Mouse (Mus musculus) adrenal gland, adult 8-10 months (tissue): ENCODE measurements around the gene Lbh. TPM values are rescaled to one million over a fixed set of nuclear protein-coding genes. Genes with fewer than 3 reads are reported as not detected.

Experiments
- DNase-seq: peaks from one replicate; pipeline ENCODE4 v3.0.0; 2022
- total RNA-seq, 4 experiments: library from RNA; stranded (reverse); gene quantifications; 2 replicates each; pipeline ENCODE4 v1.2.4; 2022

Lbh gene
- total RNA-seq, 4 experiments from 2014 or later, result 28.5 to 45.1 (median 37.6) TPM

- DNase-seq, result no peak
Measured at GRCm38 (mm10) chr17:72976258-72977231, 58.4 kb downstream of the Lbh start.

- no peak for DNase-seq
Measured at GRCm38 (mm10) chr17:72977616-72978015, 59.5 kb downstream of the Lbh start.

DNA sequence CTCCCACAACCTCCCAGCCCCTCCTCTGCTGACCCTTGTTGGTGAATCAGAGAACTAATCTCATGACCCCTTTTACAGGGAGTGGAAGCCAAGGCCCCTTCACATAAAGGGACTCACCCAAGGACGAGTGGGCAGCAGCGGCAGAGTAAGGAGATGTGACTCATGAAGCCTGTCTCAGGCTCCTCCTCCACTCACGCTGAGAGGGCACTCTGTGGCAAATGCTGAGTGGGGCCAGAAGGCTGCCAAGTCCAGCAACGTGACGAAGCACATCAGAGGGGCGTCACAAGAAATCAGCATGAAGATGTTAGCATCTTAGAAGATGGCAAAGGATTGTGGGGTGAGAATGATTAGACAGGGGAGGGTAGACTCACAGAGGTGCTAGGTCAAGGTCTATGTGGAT, 64.1 kb downstream of the Lbh start:
- peak; percentile 55 for DNase-seq

- DNase-seq, result peak; percentile 11
Measured at GRCm38 (mm10) chr17:72983471-72983870, 65.4 kb downstream of the Lbh start.

- DNase-seq, result no peak
Measured at GRCm38 (mm10) chr17:72989025-72989424, 70.9 kb downstream of the Lbh start.

Other genes starting within 250 kb of the Lbh start
- gene Ypel5, start 81.9 kb upstream of the Lbh start, total RNA-seq, result 100 to 1,000 TPM in 1 of 4 experiments, 10 to 100 TPM in 3; 78.4 to 101 (median 92.9) TPM
- 10 to 100 TPM; 40.9 to 45.9 (median 42.3) TPM for gene Lclat1, start 189.7 kb downstream of the Lbh start, total RNA-seq